Mouse (Mus musculus) heart, embryonic 16.5 days (tissue): ENCODE measurements around the gene Gabbr1. TPM values are rescaled to one million over a fixed set of nuclear protein-coding genes. Genes with fewer than 3 reads are reported as not detected.

Experiments used
- ATAC-seq: fragments of 200-750 bp; cut with Nextera tagmentation; replicated peaks from 2 replicates; pipeline ENCODE4 v1.8.0; 2017; ENCODE audit warnings: moderate number of reproducible peaks; ENCODE audit not compliant: insufficient read depth, low FRiP score; ENCODE audit errors: extremely low read depth
- H3K27ac ChIP-seq: fragments of 300-500 bp; sonication (generic); 2 replicates; pipeline ENCODE4 v1.5.1; 2014; ENCODE audit warnings: mild to moderate bottlenecking, low read length, control low read depth, moderate library complexity
- H3K27me3 ChIP-seq: fragments of 300-500 bp; sonication (generic); 2 replicates; pipeline ENCODE4 v1.6.1; 2014; ENCODE audit warnings: low read length, mixed read lengths; ENCODE audit not compliant: control insufficient read depth, insufficient read depth
- H3K36me3 ChIP-seq: fragments of 300-500 bp; sonication (generic); 2 replicates; pipeline ENCODE4 v1.6.1; 2014; ENCODE audit not compliant: control insufficient read depth, insufficient read depth
- H3K4me1 ChIP-seq: fragments of 300-500 bp; sonication (generic); 2 replicates; pipeline ENCODE4 v1.6.1; 2014; ENCODE audit warnings: low read length, mixed read lengths; ENCODE audit not compliant: control insufficient read depth, insufficient read depth
- H3K4me2 ChIP-seq: fragments of 300-500 bp; sonication (generic); 2 replicates; pipeline ENCODE4 v1.6.1; 2014; ENCODE audit warnings: low read depth, mild to moderate bottlenecking, control low read depth, low read length
- H3K4me3 ChIP-seq: fragments of 300-500 bp; sonication (generic); 2 replicates; pipeline ENCODE4 v1.5.1; 2014; ENCODE audit warnings: mild to moderate bottlenecking, control low read depth, low read length
- H3K9ac ChIP-seq: fragments of 300-500 bp; sonication (generic); 2 replicates; pipeline ENCODE4 v1.6.1; 2014; ENCODE audit warnings: low read length, control low read depth
- H3K9me3 ChIP-seq: fragments of 300-500 bp; sonication (generic); replicated peaks from 2 replicates; pipeline ENCODE4 v1.6.1; 2016; ENCODE audit warnings: low read length; ENCODE audit not compliant: control insufficient read depth
- WGBS: fragments of 180-500 bp; shearing (Covaris S2); extraction: QIAGEN DNeasy Blood & Tissue Kit; methylation state at CpG from one replicate; pipeline ENCODE4 v1.1.7; 2014; 5-methylcytosine and 5-hydroxymethylcytosine counted together
- polyA plus RNA-seq: library from polyadenylated mRNA; unstranded; fragments of >200 nt; fragmentation: Nextera tagmentation; extraction: Ambion mirVana; gene quantifications from 2 replicates; pipeline ENCODE4 v1.2.1, GENCODE M21; 2015

The Gabbr1 gene
- polyA plus RNA-seq, 1 experiment from 2014 or later, result 4.1 TPM

DNA sequence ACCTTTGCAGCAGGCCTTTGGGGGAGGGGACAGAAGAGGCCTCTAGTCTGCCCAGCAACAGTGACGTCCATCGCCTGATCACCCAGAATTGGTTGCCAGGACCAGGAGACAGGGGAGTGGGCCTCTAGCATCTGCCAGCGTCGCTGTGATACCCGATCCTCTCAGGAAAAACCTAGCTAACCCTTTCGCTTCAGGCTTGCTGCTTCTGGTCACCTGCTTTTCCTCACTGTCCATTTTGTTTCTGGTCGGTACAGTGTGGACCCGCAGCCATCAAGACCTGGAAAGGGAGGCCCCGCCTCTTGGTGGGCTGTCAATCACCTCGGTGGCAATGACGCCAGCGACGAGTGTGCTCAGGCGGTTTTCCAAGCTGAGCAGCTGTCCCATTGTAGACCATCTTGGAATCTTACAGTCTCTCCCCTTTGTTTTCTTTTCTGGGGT lies 17.1 kb upstream of the Gabbr1 start:
- Histone ChIP-seq H3K4me1 (0 out of 2 replicates have a peak, but pooled peaks cover 3% of the 10 kb centered on the region), H3K9me3 (no peaks in the 10 kb centered on the region), H3K36me3 (no peaks in the 10 kb centered on the region), H3K4me3 (peak overlapping the region; percentile 61), H3K4me2 (peak overlapping the region; percentile 68), H3K9ac (peak overlapping the region; percentile 25; the same call in 1 of the 2 replicates), H3K27me3 (no peaks in the 10 kb centered on the region), H3K27ac (peak overlapping the region; percentile 78)
- peak; percentile 98 for ATAC-seq
- WGBS, result under 1% methylated on average over 14 of the region's 14 CpGs

DNA sequence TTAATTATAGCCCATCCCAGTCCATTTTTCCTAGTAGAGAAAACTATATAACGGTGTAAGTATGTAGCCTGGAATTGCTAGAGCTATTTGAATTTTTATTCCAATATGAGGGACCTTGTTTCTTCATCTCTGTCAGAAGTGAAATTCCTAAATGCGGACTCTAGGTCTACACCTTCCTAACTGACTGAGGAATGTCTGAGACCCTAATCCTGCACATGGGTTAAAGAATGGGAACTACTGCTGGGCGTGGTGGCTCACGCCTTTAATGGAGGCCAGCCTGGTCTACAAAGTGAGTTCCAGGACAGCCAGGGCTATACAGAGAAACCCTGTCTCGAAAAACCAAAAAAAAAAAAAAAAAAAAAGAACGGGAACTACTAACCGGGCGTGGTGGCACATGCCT lies 16.6 kb upstream of the Gabbr1 start:
- H3K9ac ChIP-seq, result peak overlapping the region; percentile 25; the same call in 1 of the 2 replicates
- peak overlapping the region; percentile 68 for H3K4me2 ChIP-seq

DNA sequence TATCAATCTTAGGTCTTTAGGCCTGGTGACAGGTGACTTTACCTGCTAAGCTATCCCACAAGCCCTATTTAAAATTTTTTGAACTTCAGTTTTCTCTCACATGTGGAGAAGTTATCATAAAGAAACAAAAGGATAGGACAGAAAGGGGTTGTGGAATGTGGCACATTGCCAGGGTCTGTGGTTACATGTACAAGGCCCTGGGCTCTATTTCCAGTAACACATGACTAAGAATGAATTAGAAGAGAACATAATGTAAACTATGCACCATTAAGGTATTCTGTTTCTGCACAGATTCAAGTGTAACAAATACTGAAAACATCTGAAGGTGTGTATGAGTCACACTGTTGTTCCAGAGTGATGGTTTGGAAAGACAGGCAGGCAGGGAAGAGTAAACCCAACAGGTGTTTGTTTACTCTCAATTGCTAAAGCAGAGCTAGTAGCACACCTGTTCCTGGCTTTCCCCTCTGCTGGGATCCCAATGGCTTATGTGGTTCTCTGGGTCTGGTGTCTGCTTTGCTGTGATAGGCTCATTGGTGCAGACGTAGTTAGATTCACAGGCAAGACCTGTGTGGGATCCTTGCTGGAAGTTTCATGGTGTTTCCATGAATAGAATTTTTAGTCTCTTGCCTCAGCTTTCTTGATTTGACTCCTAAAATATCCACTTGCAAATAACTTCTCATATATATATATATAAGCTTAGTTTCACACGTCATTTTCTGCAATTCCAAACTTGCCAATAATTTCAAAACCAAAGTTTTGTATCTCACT lies 6.5 kb upstream of the Gabbr1 start:
- WGBS, result 62% methylated on average over 2 of the region's 2 CpGs
- Histone ChIP-seq H3K4me2 (no peak overlapping the region), H3K4me1 (no peaks in the 10 kb centered on the region)

More for the DNA sequence above, 16.6 kb upstream of the Gabbr1 start:
- peak overlapping the region; percentile 78 for H3K27ac ChIP-seq
- 0 out of 2 replicates have a peak, but pooled peaks cover 3% of the 10 kb centered on the region for H3K4me1 ChIP-seq
- no peaks in the 10 kb centered on the region for H3K9me3 ChIP-seq
- no peaks in the 10 kb centered on the region for H3K27me3 ChIP-seq
- ATAC-seq, result no peak
- H3K4me3 ChIP-seq, result peak overlapping the region; percentile 61
- 73% methylated on average over 8 of the region's 8 CpGs for WGBS
- H3K36me3 ChIP-seq, result no peaks in the 10 kb centered on the region

DNA sequence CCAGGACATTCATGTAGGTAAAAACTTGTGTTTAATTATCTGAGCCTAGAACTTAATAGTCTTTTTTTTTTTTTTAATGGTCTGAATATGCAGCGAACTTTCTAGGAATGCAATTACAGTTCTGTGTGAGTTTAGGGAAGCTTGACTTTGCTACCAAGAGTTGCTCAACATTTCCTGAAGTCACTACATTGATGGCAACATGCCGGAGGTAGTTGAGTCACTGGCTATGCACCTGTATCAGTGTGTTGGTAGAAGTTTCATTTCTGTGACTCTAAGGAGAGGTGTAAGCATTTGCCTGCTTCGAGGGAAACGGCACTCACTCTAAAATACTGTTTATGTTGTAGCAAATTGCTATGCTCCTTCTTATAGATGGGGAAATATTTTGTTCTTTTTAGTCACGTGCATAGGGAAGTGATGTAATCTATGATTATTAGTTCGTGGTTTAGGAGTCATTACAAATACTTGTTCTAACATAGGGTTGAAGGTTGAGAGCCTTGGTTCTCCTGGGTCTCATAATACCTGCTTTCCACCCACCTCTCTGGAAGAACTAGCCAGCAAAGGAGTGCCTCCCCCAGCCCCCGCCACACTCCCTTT lies 1.0 kb upstream of the Gabbr1 start:
- Histone ChIP-seq H3K9ac (no peak overlapping the region), H3K4me2 (no peak overlapping the region), H3K4me1 (peaks cover 8% of the 10 kb centered on the region), H3K36me3 (no peaks in the 10 kb centered on the region), H3K9me3 (no peaks in the 10 kb centered on the region), H3K27me3 (peaks cover 14% of the 10 kb centered on the region), H3K27ac (no peak overlapping the region), H3K4me3 (no peak overlapping the region)
- ATAC-seq, result no peak
- 68% methylated on average over 7 of the region's 7 CpGs for WGBS

More for the DNA sequence above, 6.5 kb upstream of the Gabbr1 start:
- H3K27me3 ChIP-seq, result no peaks in the 10 kb centered on the region
- no peaks in the 10 kb centered on the region for H3K36me3 ChIP-seq
- no peak overlapping the region for H3K9ac ChIP-seq
- no peak for ATAC-seq
- no peak overlapping the region for H3K4me3 ChIP-seq
- H3K9me3 ChIP-seq, result no peaks in the 10 kb centered on the region
- no peak overlapping the region for H3K27ac ChIP-seq

DNA sequence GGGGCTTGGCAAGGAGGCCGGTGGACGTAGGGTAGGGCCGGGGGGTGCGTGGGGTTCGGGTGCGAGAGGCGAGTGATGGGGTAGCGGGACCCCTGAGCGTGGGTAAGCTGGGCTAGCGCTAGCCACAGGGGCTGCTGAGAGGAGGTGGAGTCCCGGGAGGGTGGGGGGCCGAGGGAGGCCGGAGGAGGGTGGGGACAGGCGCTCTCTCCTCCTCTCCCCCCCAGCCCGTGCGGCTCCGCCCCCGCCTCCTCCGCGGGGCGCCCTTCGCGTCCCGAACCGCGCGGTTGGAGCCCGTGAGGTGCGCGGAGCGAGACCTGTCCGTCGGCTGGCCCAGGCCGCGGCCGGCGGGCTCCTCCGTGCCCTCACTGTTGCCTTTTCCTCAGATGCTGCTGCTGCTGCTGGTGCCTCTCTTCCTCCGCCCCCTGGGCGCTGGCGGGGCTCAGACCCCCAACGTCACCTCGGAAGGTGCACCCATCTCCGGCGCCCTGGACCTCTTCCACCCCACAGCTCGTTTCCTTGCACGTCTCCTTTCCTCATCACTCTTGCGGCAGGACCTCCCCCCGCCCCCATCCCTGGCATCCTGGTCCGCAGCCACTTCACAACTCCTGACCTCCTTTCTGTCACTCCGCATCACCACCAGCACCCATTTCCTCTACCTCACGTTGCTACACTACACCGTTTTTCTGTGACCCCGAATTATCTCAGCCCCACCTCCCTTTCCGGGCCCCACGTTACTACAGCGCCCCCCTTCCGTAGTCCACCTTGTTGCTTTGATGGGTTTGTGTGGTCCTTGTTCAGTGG lies 746 bp downstream of the Gabbr1 start:
- Histone ChIP-seq H3K4me1 (peaks cover 15% of the 10 kb centered on the region), H3K4me3 (peak overlapping the region; percentile 86), H3K4me2 (peak overlapping the region; percentile 92), H3K9me3 (no peaks in the 10 kb centered on the region), H3K36me3 (no peaks in the 10 kb centered on the region), H3K27me3 (peaks cover 14% of the 10 kb centered on the region), H3K27ac (peak overlapping the region; percentile 63), H3K9ac (peak overlapping the region; percentile 90)
- under 1% methylated on average over 28 of the region's 58 CpGs for WGBS
- ATAC-seq, result peak; percentile 77

DNA sequence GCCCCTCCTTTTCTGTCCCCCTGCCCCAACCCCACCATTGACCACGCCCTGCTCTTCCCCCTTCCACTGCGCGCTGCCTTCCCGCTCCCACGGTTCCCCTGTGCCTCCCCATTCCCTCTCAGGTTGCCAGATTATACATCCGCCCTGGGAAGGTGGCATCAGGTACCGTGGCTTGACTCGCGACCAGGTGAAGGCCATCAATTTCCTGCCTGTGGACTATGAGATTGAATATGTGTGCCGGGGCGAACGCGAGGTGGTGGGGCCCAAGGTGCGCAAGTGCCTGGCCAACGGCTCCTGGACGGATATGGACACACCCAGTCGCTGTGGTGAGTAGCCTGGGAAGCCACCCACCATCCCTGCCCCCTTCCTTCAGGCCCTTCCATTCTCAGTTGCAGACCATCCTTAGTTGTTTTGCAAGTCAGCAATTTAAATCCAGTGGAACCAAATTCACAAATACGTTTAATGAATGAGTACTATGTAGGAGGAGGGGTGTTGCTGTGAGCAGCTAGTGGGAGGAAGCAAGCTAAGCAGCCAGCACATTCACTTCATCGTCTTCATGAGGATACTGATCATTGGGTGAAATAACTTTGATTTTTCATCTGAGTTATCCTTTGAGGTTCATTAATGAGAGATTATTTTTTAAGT lies 1.7 kb downstream of the Gabbr1 start:
- Histone ChIP-seq H3K9me3 (no peaks in the 10 kb centered on the region), H3K27me3 (peaks cover 14% of the 10 kb centered on the region), H3K4me1 (peaks cover 15% of the 10 kb centered on the region), H3K9ac (no peak overlapping the region), H3K4me2 (peak overlapping the region; percentile 92; the same call in 1 of the 2 replicates), H3K4me3 (no peak overlapping the region), H3K27ac (no peak overlapping the region), H3K36me3 (no peaks in the 10 kb centered on the region)
- 38% methylated on average over 19 of the region's 19 CpGs for WGBS
- no peak for ATAC-seq

DNA sequence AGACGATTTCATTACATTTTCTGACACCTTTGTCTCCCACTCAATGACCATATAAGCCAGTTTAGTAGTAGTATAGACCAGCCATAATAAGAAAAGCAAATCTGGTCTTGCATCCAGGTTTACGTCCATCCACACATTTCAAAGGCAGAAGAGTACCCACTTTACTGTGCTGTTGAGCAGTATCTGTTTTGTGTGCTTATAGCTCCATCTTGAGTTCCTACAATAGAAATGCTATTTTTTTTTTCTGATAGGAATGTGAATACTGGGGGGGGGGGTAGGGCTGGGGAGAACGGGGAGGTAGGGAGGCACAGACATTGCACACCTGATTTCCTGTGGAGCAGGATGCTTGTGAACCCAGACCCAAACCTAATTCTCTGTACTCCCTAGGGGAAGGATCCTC lies 2.2 kb downstream of the Gabbr1 start:
- H3K27ac ChIP-seq, result no peak overlapping the region
- H3K27me3 ChIP-seq, result peaks cover 14% of the 10 kb centered on the region
- no peaks in the 10 kb centered on the region for H3K36me3 ChIP-seq
- H3K4me1 ChIP-seq, result peaks cover 15% of the 10 kb centered on the region
- H3K4me3 ChIP-seq, result no peak overlapping the region
- ATAC-seq, result no peak
- H3K9me3 ChIP-seq, result no peaks in the 10 kb centered on the region
- no peak overlapping the region for H3K4me2 ChIP-seq
- no peak overlapping the region for H3K9ac ChIP-seq
- 37% methylated on average over 3 of the region's 3 CpGs for WGBS

DNA sequence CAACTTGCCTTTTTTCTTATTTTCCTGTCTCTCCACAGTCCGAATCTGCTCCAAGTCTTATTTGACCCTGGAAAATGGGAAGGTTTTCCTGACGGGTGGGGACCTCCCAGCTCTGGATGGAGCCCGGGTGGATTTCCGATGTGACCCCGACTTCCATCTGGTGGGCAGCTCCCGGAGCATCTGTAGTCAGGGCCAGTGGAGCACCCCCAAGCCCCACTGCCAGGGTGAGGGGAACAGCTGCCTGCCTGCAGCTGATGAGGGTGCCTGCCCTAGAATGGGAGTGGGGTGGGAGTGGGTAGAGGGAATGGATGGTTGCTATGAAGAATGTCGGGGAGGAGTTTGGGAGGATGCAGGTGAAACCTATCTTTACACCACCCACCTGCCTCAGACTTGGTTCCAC lies 2.6 kb downstream of the Gabbr1 start:
- no peak overlapping the region for H3K4me3 ChIP-seq
- peaks cover 14% of the 10 kb centered on the region for H3K27me3 ChIP-seq
- H3K9ac ChIP-seq, result no peak overlapping the region
- no peak for ATAC-seq
- H3K27ac ChIP-seq, result no peak overlapping the region
- no peaks in the 10 kb centered on the region for H3K9me3 ChIP-seq
- H3K4me1 ChIP-seq, result peaks cover 15% of the 10 kb centered on the region
- no peaks in the 10 kb centered on the region for H3K36me3 ChIP-seq
- 67% methylated on average over 7 of the region's 7 CpGs for WGBS
- no peak overlapping the region for H3K4me2 ChIP-seq
